Mouse (Mus musculus) testis, postnatal 14 days (tissue): ENCODE results near the gene Serpina1b.
"Not testable (repeated sequence)": the region's sequence is repeated elsewhere in the genome, so short reads cannot be mapped to it uniquely, and the experiment has no call there.

Experiments used
- DNase-seq: peaks from one replicate; pipeline ENCODE4 v3.0.0; 2021; ENCODE audit warnings: low spot score

Serpina1b gene

GRCm38 (mm10) chr12:103700144-103700750, 129.9 kb downstream of the Serpina1b start:
- DNase-seq, result no peak

DNA sequence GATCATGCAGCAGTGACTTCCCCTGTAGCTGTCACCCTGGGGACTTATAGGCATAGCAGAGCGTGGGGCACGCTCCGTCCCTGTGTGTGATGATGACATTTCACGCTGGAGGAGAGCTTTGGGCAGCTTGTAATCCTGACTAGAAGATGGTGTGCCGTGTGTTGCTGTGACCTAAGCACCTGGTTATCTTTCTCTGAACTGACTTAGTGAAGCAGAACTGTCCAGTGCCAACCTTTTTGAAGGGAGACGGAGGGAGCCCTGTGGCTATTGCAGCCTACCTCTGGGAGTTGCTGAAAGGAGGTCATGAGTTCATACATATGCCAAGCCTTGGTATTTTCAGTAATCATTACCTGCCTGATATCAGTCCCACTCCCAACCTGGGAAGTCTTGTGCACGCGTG, 134.7 kb downstream of the Serpina1b start, which contains the start of gene Serpina1f:
Serpina1f (minus strand) TSS at position 101 of the 400 bp plus-strand sequence.
- DNase-seq, result no peak

GRCm38 (mm10) chr12:103688221-103688814, 141.9 kb downstream of the Serpina1b start:
- DNase-seq, result peak; percentile 11

DNA sequence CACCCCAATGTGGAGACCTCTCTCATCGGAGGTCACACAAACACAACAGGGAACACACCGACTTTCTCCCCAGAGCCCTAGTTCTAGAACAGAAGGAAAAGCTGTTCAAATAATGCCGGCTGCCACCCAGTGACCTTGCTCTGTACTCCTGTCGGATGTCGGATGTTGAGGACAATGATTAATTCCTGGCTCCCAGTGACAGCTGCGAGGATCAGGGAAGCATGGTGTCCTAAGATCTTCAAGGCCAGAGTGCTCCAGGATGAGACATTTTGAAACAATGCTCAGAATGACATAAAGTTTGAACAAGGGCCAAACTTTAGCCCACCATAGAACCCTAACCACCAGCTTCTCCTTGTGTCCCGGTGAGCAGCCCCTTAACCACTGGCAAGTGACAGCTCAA, 143.2 kb downstream of the Serpina1b start:
- peak; percentile 30 for DNase-seq

DNA sequence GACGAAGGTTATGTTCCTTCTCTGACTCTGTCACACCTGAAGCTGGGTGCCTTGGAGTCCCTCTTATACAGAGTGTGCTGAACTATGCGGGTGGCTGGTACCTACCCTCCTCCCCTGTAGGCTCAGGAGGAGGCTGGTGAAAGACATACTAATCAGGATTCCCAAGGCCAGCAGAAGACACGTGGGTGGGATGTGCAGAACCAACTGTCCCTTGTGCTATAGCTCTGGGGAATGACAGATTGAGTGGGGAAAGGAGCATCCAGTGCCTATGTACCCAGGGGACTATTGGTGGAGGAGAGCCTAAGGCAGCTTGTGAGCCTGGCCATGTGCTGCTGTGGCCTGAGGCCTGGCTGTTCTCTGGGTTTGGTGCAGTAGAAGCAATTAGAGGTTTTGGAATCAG, 144.1 kb downstream of the Serpina1b start:
- peak; percentile 33 for DNase-seq

- DNase-seq, result no peak
These were observed 144.8 kb downstream of the Serpina1b start for GRCm38 (mm10) chr12:103685386-103685785.

DNA sequence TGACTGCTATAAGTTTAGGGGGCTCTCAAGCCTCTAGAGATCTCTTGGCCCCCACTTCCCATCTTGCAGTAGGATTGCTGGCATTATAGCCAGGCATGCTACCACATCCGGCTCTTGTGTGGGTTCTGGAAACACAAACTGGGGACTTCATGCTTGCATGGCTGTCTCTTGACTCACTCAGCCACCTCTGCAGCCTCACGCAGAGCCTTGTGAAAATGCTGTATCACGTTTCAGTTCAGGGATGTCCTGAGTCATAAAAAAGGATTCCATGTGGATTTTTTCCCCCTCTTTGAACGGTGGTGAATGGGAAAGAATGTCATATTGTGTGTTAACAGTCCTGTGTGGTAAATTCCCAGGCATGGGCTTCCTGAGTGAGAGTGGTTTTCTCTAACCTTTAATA, 146.4 kb downstream of the Serpina1b start:
- no peak for DNase-seq

DNA sequence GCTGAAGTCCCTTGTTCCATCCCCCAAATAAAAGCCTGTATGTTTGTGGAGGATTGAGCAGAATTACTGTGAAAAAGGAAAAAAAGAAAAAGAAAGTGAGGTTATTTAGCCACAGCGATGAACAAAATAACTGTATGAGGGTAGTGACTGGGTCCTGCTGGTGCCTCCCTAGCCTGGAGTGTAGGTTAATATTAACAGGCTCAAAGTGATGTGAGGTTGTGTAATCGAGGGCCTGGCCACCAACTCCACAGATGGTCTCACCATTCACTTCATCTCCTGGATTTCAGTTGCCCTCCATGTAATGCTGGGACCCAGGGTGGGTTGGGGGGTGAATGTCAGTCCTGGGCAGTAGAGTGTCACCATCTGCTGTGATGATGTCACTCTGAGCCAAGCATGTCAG, 148.4 kb downstream of the Serpina1b start:
- no peak for DNase-seq

DNA sequence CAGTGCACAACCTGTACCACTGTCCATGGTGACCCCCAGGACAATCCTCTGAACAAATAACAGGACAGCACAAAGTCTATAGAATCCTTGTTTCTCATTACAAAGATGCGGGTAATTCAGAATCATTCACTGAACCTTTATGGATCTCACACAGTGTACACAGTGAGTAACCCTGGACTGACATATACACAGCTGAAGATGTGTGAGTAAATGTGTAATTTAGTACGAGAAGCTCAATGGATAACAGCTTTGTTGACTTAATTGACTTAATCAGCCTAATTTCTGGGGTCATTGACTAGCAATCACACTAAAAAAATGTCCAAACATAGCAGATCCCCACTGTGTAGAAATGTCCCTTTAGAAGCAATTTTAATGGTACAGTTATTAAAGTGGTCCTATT, 149.0 kb downstream of the Serpina1b start:
- DNase-seq, result no peak

DNA sequence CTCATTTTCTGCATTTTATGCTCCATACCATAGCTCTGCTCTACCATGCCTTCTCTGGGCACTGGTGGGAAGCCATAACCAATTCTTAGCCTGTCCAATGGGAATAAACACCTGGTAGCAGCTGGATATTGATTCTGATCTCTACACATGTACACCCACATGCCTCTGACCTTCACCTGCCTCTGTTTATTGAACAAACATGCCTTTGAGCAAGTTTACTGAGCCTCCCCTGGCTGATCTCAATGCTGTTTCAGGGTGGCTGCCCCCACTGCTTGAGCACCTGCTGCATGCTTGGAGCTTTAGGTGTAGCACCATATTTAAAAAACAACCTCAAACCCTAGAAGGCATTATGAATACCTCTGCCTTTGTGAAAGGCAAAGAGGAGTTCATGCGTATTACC, 150.3 kb downstream of the Serpina1b start:
- DNase-seq, result not testable (repeated sequence)
